Mouse (Mus musculus) liver, embryonic 14.5 days (tissue): ENCODE data around the gene Triobp. TPM values are rescaled to one million over a fixed set of nuclear protein-coding genes. Genes with fewer than 3 reads are reported as not detected.

ENCODE experiments used
- ATAC-seq: fragments of 200-750 bp; cut with Nextera tagmentation; 2 replicates; pipeline ENCODE4 v1.8.0; 2017; ENCODE audit warnings: moderate number of reproducible peaks, mild to moderate bottlenecking, moderate library complexity; ENCODE audit not compliant: insufficient read depth
- DNase-seq, 3 experiments: peaks; one replicate each; pipeline ENCODE4 v3.0.0-alpha.2; 2012 to 2013; ENCODE audit warnings: low read depth in 3 of 3, low spot score in 3 of 3
- H3K27ac ChIP-seq: fragments of 300-500 bp; sonication (generic); 2 replicates; pipeline ENCODE4 v1.5.1; 2014; ENCODE audit warnings: moderate library complexity, mild to moderate bottlenecking, control low read depth, inconsistent platforms
- H3K27me3 ChIP-seq: fragments of 300-500 bp; sonication (generic); 2 replicates; pipeline ENCODE4 v1.6.1; 2014; ENCODE audit warnings: mild to moderate bottlenecking, low read length, moderate library complexity; ENCODE audit not compliant: control insufficient read depth, insufficient read depth
- H3K36me3 ChIP-seq: fragments of 300-500 bp; sonication (generic); replicated peaks from 2 replicates; pipeline ENCODE4 v1.6.1; 2014; ENCODE audit warnings: low read depth; ENCODE audit not compliant: control insufficient read depth, insufficient read depth
- H3K4me1 ChIP-seq, 2 experiments: fragments of 200-500 bp in 1 of 2; fragments of 300-500 bp in 1 of 2; sonication (generic) in 1 of 2; replicated peaks; 2 replicates each; pipeline ENCODE4 v1.6.1; 2012 to 2014; ENCODE audit warnings: antibody characterized with exemption in 1 of 2, inconsistent platforms in 1 of 2, low read length in 1 of 2; ENCODE audit not compliant: control insufficient read depth in 2 of 2, insufficient read depth in 2 of 2
- H3K4me2 ChIP-seq: fragments of 300-500 bp; sonication (generic); 2 replicates; pipeline ENCODE4 v1.6.1; 2014; ENCODE audit warnings: low read depth, mild to moderate bottlenecking, control low read depth, moderate library complexity
- H3K4me3 ChIP-seq, 2 experiments: fragments of 200-500 bp in 1 of 2; fragments of 300-500 bp in 1 of 2; sonication (generic) in 1 of 2; 2 replicates each; pipeline ENCODE4 v1.5.1; 2012 to 2014; ENCODE audit warnings: low read depth in 2 of 2, low read length in 2 of 2, mild to moderate bottlenecking in 2 of 2, control low read depth in 1 of 2, inconsistent platforms in 1 of 2, moderate library complexity in 1 of 2; ENCODE audit not compliant: insufficient read depth in 1 of 2
- H3K9ac ChIP-seq: fragments of 300-500 bp; sonication (generic); replicated peaks from 2 replicates; pipeline ENCODE4 v1.6.1; 2014; ENCODE audit warnings: mild to moderate bottlenecking, control low read depth, moderate library complexity
- H3K9me3 ChIP-seq: fragments of 300-500 bp; sonication (generic); 2 replicates; pipeline ENCODE4 v1.6.1; 2016; ENCODE audit warnings: low read length, mixed read lengths; ENCODE audit not compliant: control insufficient read depth
- CTCF ChIP-seq: IDR thresholded peaks from 2 replicates; pipeline ENCODE4 v1.5.1; 2016; ENCODE audit warnings: antibody characterized with exemption, low read depth, control low read depth
- EP300 ChIP-seq: IDR thresholded peaks from 2 replicates; pipeline ENCODE4 v1.6.1; 2016; ENCODE audit warnings: antibody characterized with exemption, low read depth
- WGBS: fragments of 180-500 bp; shearing (Covaris S2); extraction: QIAGEN DNeasy Blood & Tissue Kit; methylation state at CpG from one replicate; pipeline ENCODE4 v1.1.7; 2014; ENCODE audit not compliant: insufficient replicate concordance; 5-methylcytosine and 5-hydroxymethylcytosine counted together
- polyA plus RNA-seq, 2 experiments: library from polyadenylated mRNA; depleted of rRNA in 1 of 2; stranded (reverse) in 1 of 2; unstranded in 1 of 2; fragments of >200 nt; fragmentation: Nextera tagmentation in 1 of 2; extraction: Ambion mirVana in 1 of 2; gene quantifications; 2 replicates each; pipeline versions ENCODE4 v1.2.1 to v1.2.3; 2012 to 2014

The Triobp gene
- polyA plus RNA-seq, 2 experiments = 12.3 to 17.0 TPM

DNA sequence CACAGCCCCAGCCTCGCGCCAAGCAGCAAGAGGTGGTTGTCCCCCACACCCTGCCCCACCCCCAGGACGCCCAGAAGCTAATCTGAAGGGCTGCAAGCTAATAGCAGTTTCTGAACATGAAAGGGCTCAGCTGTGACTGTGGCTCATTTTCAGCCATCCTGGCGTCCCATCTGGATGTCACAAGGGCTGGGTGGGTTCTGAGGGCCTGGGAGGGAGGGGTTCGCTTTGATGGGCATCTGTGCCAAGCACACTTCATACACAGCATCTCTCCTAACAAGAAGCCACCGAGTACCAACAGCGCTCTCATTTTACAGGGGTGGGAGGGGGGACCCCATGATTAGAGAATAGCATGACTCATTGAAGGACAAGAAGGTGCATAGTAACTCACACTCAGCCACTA is 65.9 kb downstream of the Triobp start:
- TF ChIP-seq CTCF = no peak
- no peak for TF ChIP-seq EP300
- Histone ChIP-seq H3K9me3 (no peaks in the 10 kb centered on the region), H3K36me3 (no peaks in the 10 kb centered on the region), H3K27ac (no peak overlapping the region), H3K27me3 (no peaks in the 10 kb centered on the region), H3K4me2 (no peak overlapping the region), H3K4me3 (no peak overlapping the region), H3K4me1 (no peaks in the 10 kb centered on the region), H3K9ac (no peak overlapping the region)
- no peak for ATAC-seq
- WGBS = 61% methylated on average over 7 of the region's 7 CpGs
- DNase-seq = no peak

DNA sequence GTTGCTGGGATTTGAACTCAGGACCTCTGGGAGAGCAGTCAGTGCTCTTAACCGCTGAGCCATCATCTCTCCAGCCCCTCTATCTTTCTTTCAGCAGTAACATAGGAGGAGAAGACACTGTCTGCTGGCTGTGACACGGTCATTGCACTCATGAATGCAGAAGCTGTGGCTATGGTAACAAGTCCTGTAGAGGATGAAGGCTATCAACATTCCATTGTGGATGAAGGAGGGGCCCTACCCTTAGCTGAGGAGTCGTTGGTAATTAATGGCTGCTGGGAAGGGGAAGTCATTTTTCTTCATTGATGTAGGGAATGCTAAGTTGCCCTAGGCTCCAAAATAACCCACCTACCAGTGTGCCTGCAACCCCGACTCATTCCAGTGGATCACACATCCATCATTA is 70.7 kb downstream of the Triobp start:
- Histone ChIP-seq H3K4me1 (peaks cover 0 to 4% of the 10 kb centered on the region in 2 experiments; a peak in 1 of 4 replicates), H3K9ac (no peak overlapping the region), H3K4me3 (no peak overlapping the region), H3K4me2 (no peak overlapping the region), H3K27me3 (no peaks in the 10 kb centered on the region), H3K9me3 (no peaks in the 10 kb centered on the region), H3K27ac (no peak overlapping the region), H3K36me3 (no peaks in the 10 kb centered on the region)
- no peak for DNase-seq
- no peak for ATAC-seq
- TF ChIP-seq EP300 (no peak), CTCF (no peak)
- WGBS = 36% methylated on average over 4 of the region's 4 CpGs

DNA sequence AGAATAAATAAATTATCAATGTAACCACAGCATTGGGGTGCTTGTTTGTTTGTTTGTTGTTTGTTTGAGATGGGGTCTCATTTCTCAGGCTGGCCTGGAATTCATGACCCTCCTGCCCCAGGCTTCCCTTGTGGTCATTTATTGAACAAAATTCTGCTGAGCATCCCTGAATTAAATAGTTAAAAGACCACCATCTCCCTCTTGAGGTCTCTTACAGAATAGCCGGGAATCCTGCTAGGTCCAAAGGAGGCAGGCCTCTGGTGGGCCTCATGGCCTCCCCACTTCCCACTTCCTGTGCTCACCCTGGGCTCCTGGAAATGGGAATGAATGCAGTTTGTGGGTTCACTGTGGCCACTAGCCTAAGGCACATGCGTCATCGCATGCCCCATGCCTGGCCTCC is 71.4 kb downstream of the Triobp start:
- DNase-seq = no peak
- whole genome bisulfite sequencing = 74% methylated on average over 3 of the region's 3 CpGs
- ATAC-seq = no peak

DNA sequence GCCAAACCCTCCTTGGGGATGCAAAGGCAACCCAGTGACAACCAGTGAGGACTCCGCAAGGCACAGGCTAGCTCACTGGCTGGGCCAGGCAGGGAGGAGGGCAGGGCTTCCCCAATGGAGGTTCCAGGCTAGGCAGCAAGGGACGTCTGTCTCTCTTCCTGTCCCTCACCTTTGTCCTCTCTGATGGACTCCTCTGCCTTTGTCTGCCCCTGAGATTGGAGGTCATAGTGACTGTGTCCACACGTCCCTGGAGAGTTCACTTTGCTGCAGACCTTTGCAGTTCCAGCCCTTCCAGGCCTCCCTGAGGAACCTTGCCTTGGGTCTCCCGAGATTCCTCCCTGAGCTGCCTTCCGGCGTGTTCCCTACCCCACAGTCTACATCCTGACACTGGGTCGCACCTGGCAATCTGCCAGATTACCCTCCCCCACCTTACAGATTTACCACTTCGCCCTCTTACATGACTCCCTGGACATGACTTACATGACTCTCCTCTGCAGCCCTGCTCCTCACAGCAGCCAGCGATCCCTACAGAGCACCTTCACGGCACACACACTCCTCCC is 75.2 kb downstream of the Triobp start:
- Histone ChIP-seq H3K9me3 (no peaks in the 10 kb centered on the region), H3K9ac (no peak overlapping the region), H3K36me3 (no peaks in the 10 kb centered on the region), H3K27ac (no peak overlapping the region), H3K27me3 (peaks cover 29% of the 10 kb centered on the region), H3K4me1 (peaks cover 0 to 8% of the 10 kb centered on the region in 2 experiments; a peak in 2 of 4 replicates), H3K4me3 (no peak overlapping the region), H3K4me2 (no peak overlapping the region)
- ATAC-seq (no peak), DNase-seq (no peak)
- 52% methylated on average over 10 of the region's 10 CpGs for WGBS
- TF ChIP-seq EP300 (no peak), CTCF (no peak)

More for the DNA sequence above, 71.4 kb downstream of the Triobp start:
- TF ChIP-seq EP300 (no peak), CTCF (no peak)
- no peak overlapping the region for H3K27ac ChIP-seq
- H3K4me1 ChIP-seq = peaks cover 0 to 7% of the 10 kb centered on the region in 2 experiments; a peak in 2 of 4 replicates
- H3K36me3 ChIP-seq = no peaks in the 10 kb centered on the region
- H3K9me3 ChIP-seq = no peaks in the 10 kb centered on the region
- H3K4me2 ChIP-seq = no peak overlapping the region
- no peak overlapping the region for H3K4me3 ChIP-seq
- H3K27me3 ChIP-seq = no peaks in the 10 kb centered on the region
- H3K9ac ChIP-seq = no peak overlapping the region

DNA sequence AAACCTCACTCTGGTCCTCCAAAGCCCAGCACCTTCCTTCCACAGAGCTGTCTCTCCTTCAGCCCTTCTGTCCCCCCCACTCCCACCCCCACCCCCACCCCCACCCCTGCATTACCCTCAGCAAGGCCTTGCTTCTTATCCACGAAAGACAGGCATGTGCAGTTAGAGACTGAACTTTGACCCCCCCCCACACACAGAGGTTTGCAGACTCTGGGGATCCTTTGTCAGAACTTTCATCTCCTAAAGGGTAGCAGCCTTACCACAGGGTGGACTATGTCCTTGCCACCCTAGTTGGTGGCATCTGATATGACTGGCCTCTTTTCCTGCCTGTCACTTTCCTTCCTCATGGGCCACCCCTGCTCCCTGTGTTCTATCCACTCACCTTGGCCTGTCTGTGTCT is 75.8 kb downstream of the Triobp start:
- peaks cover 35% of the 10 kb centered on the region for H3K27me3 ChIP-seq
- no peak for ATAC-seq
- no peak for TF ChIP-seq EP300
- no peak for TF ChIP-seq CTCF
- no peak overlapping the region for H3K27ac ChIP-seq
- no peak overlapping the region for H3K9ac ChIP-seq
- H3K4me3 ChIP-seq = no peak overlapping the region
- no peak overlapping the region for H3K4me2 ChIP-seq
- H3K4me1 ChIP-seq = peaks cover 0 to 8% of the 10 kb centered on the region in 2 experiments; a peak in 3 of 4 replicates
- H3K36me3 ChIP-seq = no peaks in the 10 kb centered on the region
- no peaks in the 10 kb centered on the region for H3K9me3 ChIP-seq
- 25% methylated on average over 1 of the region's 1 CpGs for WGBS
- no peak for DNase-seq
